Comparison of ENCODE assay signal across 9 mouse cellular contexts in the genomic region with DNA sequence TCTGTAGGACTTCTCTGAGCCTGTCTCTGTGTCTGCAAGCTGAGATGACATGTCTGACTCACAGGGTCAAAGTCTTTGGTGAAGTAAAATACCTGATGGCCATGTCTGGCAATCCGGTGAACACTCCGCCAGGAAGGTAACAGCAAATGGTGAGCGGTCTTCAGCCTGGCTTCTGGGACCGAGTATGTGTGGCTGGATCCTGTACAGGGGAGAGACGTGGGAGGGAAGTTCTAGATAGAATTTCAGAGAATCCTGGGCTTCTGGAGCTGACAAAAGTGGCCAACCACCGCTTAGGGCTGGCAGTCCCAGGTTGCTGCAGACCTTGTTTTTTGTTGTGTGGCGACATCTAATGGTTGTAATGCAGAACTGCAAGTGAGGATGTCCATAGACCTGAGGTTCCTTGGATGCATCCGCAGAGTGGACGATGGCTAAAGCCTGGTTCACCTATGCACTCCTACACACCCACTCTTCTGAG. TPM values are rescaled to one million over a fixed set of nuclear protein-coding genes. Genes with fewer than 3 reads are reported as not detected.
DNase-seq lines count a peak whose midpoint lies in the region; ATAC-seq and TF ChIP-seq lines count a peak whose summit lies in the region.
"Had no signal": no experiment of that assay in that cellular context is flagged by ENCODE, and none has a peak within 500 bp of the region (broad histone marks: within the 10 kb centered on the region; RNA-seq: fewer than 3 reads in every experiment).

No protein-coding gene starts in this region.

- peaks cover 3% of the 10 kb centered on the region; the same call in 1 of the 2 replicates for H3K4me1 ChIP-seq in E14TG2a.4 (replicated peaks; ENCODE audit: low read depth, low read length)
- H3K4me1 ChIP-seq in embryonic facial prominence, embryonic 11.5 days (ENCODE audit: control insufficient read depth, insufficient read depth, low read length) = no peaks in the 10 kb centered on the region; the same call in 1 of the 2 replicates

- peak; percentile 96 for TF ChIP-seq CTCF in E14TG2a.4 (conservative IDR thresholded peaks at IDR 0.05; ENCODE audit: low read length)

- H3K27me3 ChIP-seq in E14TG2a.4 (ENCODE audit: insufficient read depth, low read length) = peaks cover 42% of the 10 kb centered on the region
- H3K27me3 ChIP-seq in embryonic facial prominence, embryonic 11.5 days (ENCODE audit: control insufficient read depth, insufficient read depth, low read length) = no peaks in the 10 kb centered on the region

- no peak overlapping the region for H3K27ac ChIP-seq in embryonic facial prominence, embryonic 11.5 days (replicated peaks; ENCODE audit: low read depth, low read length)
- H3K27ac ChIP-seq: limb, embryonic 15.5 days had no signal

- H3K9ac ChIP-seq in embryonic facial prominence, embryonic 11.5 days (replicated peaks; ENCODE audit: low read length) = no peak overlapping the region
- H3K9ac ChIP-seq: limb, embryonic 15.5 days had no signal

- H3K36me3 ChIP-seq in E14TG2a.4 (ENCODE audit: insufficient read depth, low read length) = no peaks in the 10 kb centered on the region
- no peaks in the 10 kb centered on the region for H3K36me3 ChIP-seq in embryonic facial prominence, embryonic 11.5 days (replicated peaks; ENCODE audit: control insufficient read depth, insufficient read depth, low read depth, low read length)
- H3K36me3 ChIP-seq: limb, embryonic 15.5 days had no signal

- no peak overlapping the region for H3K4me2 ChIP-seq in embryonic facial prominence, embryonic 11.5 days (ENCODE audit: low read depth, low read length)
- H3K4me2 ChIP-seq: limb, embryonic 15.5 days had no signal

- WGBS in embryonic facial prominence, embryonic 11.5 days = 21% methylated on average over 9 of the region's 9 CpGs

- peak; percentile 39 for ATAC-seq in embryonic facial prominence, embryonic 11.5 days (replicated peaks; ENCODE audit: insufficient number of reproducible peaks, low FRiP score, low TSS enrichment, low read depth)
- ATAC-seq in neutrophil, adult 5-6 weeks (ENCODE audit: extremely low read depth, insufficient number of reproducible peaks, low FRiP score, poor library complexity, severe bottlenecking) = peak; percentile 53; the same call in 1 of the 2 replicates

- peak; percentile 71 for DNase-seq in adrenal gland, postnatal 14 days
- DNase-seq in embryonic facial prominence, embryonic 11.5 days (ENCODE audit: low spot score) = peak; percentile 83
- peak; percentile 71 to 79 for DNase-seq in heart, postnatal 10 days
- DNase-seq in kidney, postnatal 36 days = peak; percentile 61 to 67
- peak; percentile 26 to 64 for DNase-seq in lung, adult 18-20 months
- peak; percentile 40 for DNase-seq in thymus, postnatal 4 days

- H3K9me3 ChIP-seq in E14TG2a.4 (ENCODE audit: low read length) = no peaks in the 10 kb centered on the region
- no peaks in the 10 kb centered on the region for H3K9me3 ChIP-seq in embryonic facial prominence, embryonic 11.5 days (replicated peaks; ENCODE audit: control insufficient read depth, low read length)
- H3K9me3 ChIP-seq: limb, embryonic 15.5 days had no signal

- no peak overlapping the region for H3K4me3 ChIP-seq in E14TG2a.4 (replicated peaks; ENCODE audit: low read length)
- no peak overlapping the region for H3K4me3 ChIP-seq in embryonic facial prominence, embryonic 11.5 days (ENCODE audit: low read depth, low read length)
- H3K4me3 ChIP-seq: limb, embryonic 15.5 days had no signal

- intact Hi-C loops in heart, postnatal 10 days (cut with DNase I) = loop anchor here (1.0 to 5.0 kb wide), 3 partner anchors 37 to 229 kb away; no protein-coding TSS in a partner anchor

RNA-seq across cellular contexts. Expression of gene Ppp1r32, which starts 3.6 kb away (rescaled TPM):
- total RNA-seq in adrenal gland, postnatal 14 days (2021) = 0.53 and 0.63 TPM in 2 replicates
- polyA plus RNA-seq in embryonic facial prominence, embryonic 11.5 days (2014; fragmentation: Nextera tagmentation; extraction: Ambion mirVana) = 0.32 TPM in 1 of 2 replicates, not detected in the other
- under 1 TPM; 0.40 to 0.93 TPM for total RNA-seq in heart, postnatal 10 days (2021)
- 2.0 and 2.8 TPM in 2 replicates for total RNA-seq in neutrophil, adult 5-6 weeks (2017)

RNA-seq across cellular contexts. Expression of gene Lrrc10b, which starts 29.0 kb away (rescaled TPM):
- 3.9 and 5.8 TPM in 2 replicates for total RNA-seq in adrenal gland, postnatal 14 days (2021)
- polyA plus RNA-seq in embryonic facial prominence, embryonic 11.5 days (2014; fragmentation: Nextera tagmentation; extraction: Ambion mirVana) = 0.13 and 0.20 TPM in 2 replicates
- total RNA-seq in heart, postnatal 10 days (2021) = 1 to 10 TPM; 2.2 to 7.3 TPM
- total RNA-seq in neutrophil, adult 5-6 weeks (2017) = 0.47 TPM in 1 of 2 replicates, not detected in the other

RNA-seq across cellular contexts. Expression of gene Cpsf7, which starts 38.8 kb away (rescaled TPM):
- total RNA-seq in adrenal gland, postnatal 14 days (2021) = 52.9 and 67.6 TPM in 2 replicates
- polyA plus RNA-seq in embryonic facial prominence, embryonic 11.5 days (2014; fragmentation: Nextera tagmentation; extraction: Ambion mirVana) = 61.7 and 64.6 TPM in 2 replicates
- total RNA-seq in heart, postnatal 10 days (2021) = 10 to 100 TPM; 39.9 to 41.2 TPM
- 101 and 126 TPM in 2 replicates for total RNA-seq in neutrophil, adult 5-6 weeks (2017)

RNA-seq across cellular contexts. Expression of gene Sdhaf2, which starts 39.6 kb away (rescaled TPM):
- 49.9 and 55.7 TPM in 2 replicates for total RNA-seq in adrenal gland, postnatal 14 days (2021)
- 60.4 and 66.2 TPM in 2 replicates for polyA plus RNA-seq in embryonic facial prominence, embryonic 11.5 days (2014; fragmentation: Nextera tagmentation; extraction: Ambion mirVana)
- total RNA-seq in heart, postnatal 10 days (2021) = 10 to 100 TPM; 61.9 to 67.1 TPM
- total RNA-seq in neutrophil, adult 5-6 weeks (2017) = 66.2 and 77.1 TPM in 2 replicates
